Comparison of ENCODE assay signal across 1 mouse cellular context in genomic region chr11:72608071-72608679, GRCm38 (mm10).
TF ChIP-seq lines count a peak whose summit lies in the region.

No protein-coding gene starts in this region.

TF ChIP-seq in CH12.LX, 34 proteins besides CTCF, POLR2A, EP300 and RAD21 (continued from another document):
- TF ChIP-seq BHLHE40 (IDR thresholded peaks at IDR 0.05; ENCODE audit: low read depth, low read length) (peak; percentile 98), USF2 (conservative IDR thresholded peaks at IDR 0.05; ENCODE audit: low read depth, low read length) (peak; percentile 73), MAFK (IDR thresholded peaks at IDR 0.05; ENCODE audit: insufficient replicate concordance, low read length) (no peak), KAT2A (IDR thresholded peaks at IDR 0.05; ENCODE audit: insufficient replicate concordance, low read length) (0 out of 2 replicates have a peak, but pooled peaks have one; percentile 37), CHD1 (IDR thresholded peaks at IDR 0.05; ENCODE audit: low read depth, low read length) (no peak), MAX (IDR thresholded peaks at IDR 0.05; ENCODE audit: low read length) (peak; percentile 100), SMC3 (IDR thresholded peaks at IDR 0.05; ENCODE audit: low read depth, low read length) (no peak; the same call in 1 of the 2 replicates), CHD2 (IDR thresholded peaks at IDR 0.05; ENCODE audit: low read length) (peak; percentile 93), NELFE (IDR thresholded peaks at IDR 0.05; ENCODE audit: low read depth, low read length) (no peak; the same call in none of the 2 replicates), ZC3H11A (IDR thresholded peaks at IDR 0.05; ENCODE audit: low read depth, low read length) (no peak), JUND (conservative IDR thresholded peaks at IDR 0.05; ENCODE audit: low read depth, low read length) (no peak), TBP (conservative IDR thresholded peaks at IDR 0.05; ENCODE audit: low read depth, low read length) (peak; percentile 27; the same call in 1 of the 2 replicates), HCFC1 (IDR thresholded peaks at IDR 0.05; ENCODE audit: low read depth, low read length) (peak; percentile 73), TCF12 (IDR thresholded peaks at IDR 0.05; ENCODE audit: low read depth, low read length) (peak; percentile 86), ELF1 (IDR thresholded peaks at IDR 0.05; ENCODE audit: low read depth, low read length) (peak; percentile 73), MAZ (IDR thresholded peaks at IDR 0.05; ENCODE audit: low read depth, low read length) (peak; percentile 95), UBTF (IDR thresholded peaks at IDR 0.05; ENCODE audit: low read depth, low read length) (no peak), ETS1 (conservative IDR thresholded peaks at IDR 0.05; ENCODE audit: low read depth, low read length) (peak; percentile 82)
TF ChIP-seq in CH12.LX: peak in this region for 21.
